Mouse (Mus musculus): ENCODE data around the gene Mindy2.
"Not testable (repeated sequence)": the region's sequence is repeated elsewhere in the genome, so short reads cannot be mapped to it uniquely, and the experiment has no call there.

Mindy2 gene

DNA sequence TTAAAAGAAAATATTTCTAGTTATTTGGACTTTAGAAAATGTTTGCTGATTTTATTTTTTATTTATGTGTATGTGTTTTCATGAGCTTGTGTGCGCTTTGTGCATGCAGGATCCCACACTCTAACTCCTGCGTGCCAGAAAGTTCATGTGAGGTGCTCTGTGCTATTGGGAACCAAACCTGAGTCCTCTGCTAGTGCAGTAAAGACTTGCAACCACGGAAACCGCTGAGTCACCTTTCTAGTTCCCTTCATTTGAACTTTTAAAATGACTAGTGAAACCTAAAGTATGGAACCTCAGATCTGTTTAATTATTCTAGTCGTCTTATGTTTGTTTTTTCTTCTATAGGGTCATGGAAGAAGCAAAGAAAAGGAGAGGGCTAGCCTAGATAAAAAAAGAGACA lies 76.0 kb downstream of the Mindy2 start:
- DNase-seq (ENCODE audit: low read depth, low spot score), result no peak
- no peaks in the 10 kb centered on the region for H3K27me3 ChIP-seq (ENCODE audit: control insufficient read depth, insufficient read depth, low read length, poor library complexity, severe bottlenecking)
- peaks cover 23% of the 10 kb centered on the region for H3K36me3 ChIP-seq (ENCODE audit: control insufficient read depth, insufficient read depth, low read length, poor library complexity, severe bottlenecking)

GRCm38 (mm10) chr9:70578123-70578522 lies 78.9 kb downstream of the Mindy2 start:
- peaks cover 16% of the 10 kb centered on the region for H3K36me3 ChIP-seq (ENCODE audit: control insufficient read depth, insufficient read depth, low read length, poor library complexity, severe bottlenecking)
- DNase-seq (ENCODE audit: low read depth, low spot score), result no peak
- H3K27me3 ChIP-seq (ENCODE audit: control insufficient read depth, insufficient read depth, low read length, poor library complexity, severe bottlenecking), result no peaks in the 10 kb centered on the region

GRCm38 (mm10) chr9:70570351-70570750 lies 86.6 kb downstream of the Mindy2 start:
- no peaks in the 10 kb centered on the region for H3K27me3 ChIP-seq (ENCODE audit: control insufficient read depth, insufficient read depth, low read length, poor library complexity, severe bottlenecking)
- H3K36me3 ChIP-seq (ENCODE audit: control insufficient read depth, insufficient read depth, low read length, poor library complexity, severe bottlenecking), result peaks cover 7% of the 10 kb centered on the region
- DNase-seq (ENCODE audit: low read depth, low spot score), result no peak

- peaks cover 4% of the 10 kb centered on the region for H3K36me3 ChIP-seq (ENCODE audit: control insufficient read depth, insufficient read depth, low read length, poor library complexity, severe bottlenecking)
- DNase-seq (ENCODE audit: low read depth, low spot score), result no peak
- H3K27me3 ChIP-seq (ENCODE audit: control insufficient read depth, insufficient read depth, low read length, poor library complexity, severe bottlenecking), result no peaks in the 10 kb centered on the region
Observed at GRCm38 (mm10) chr9:70567651-70568050, 89.3 kb downstream of the Mindy2 start.

- Histone ChIP-seq H3K27me3 (ENCODE audit: control insufficient read depth, insufficient read depth, low read length, poor library complexity, severe bottlenecking) (no peaks in the 10 kb centered on the region), H3K36me3 (ENCODE audit: control insufficient read depth, insufficient read depth, low read length, poor library complexity, severe bottlenecking) (peaks cover 6% of the 10 kb centered on the region)
- no peak for DNase-seq (ENCODE audit: low read depth, low spot score)
Observed at GRCm38 (mm10) chr9:70562825-70563224, 94.1 kb downstream of the Mindy2 start.

GRCm38 (mm10) chr9:70556796-70557195 lies 100.2 kb downstream of the Mindy2 start:
- Histone ChIP-seq H3K36me3 (ENCODE audit: control insufficient read depth, insufficient read depth, low read length, poor library complexity, severe bottlenecking) (peaks cover 6% of the 10 kb centered on the region; the same call in 1 of the 2 replicates), H3K27me3 (ENCODE audit: control insufficient read depth, insufficient read depth, low read length, poor library complexity, severe bottlenecking) (no peaks in the 10 kb centered on the region)
- DNase-seq (ENCODE audit: low read depth, low spot score), result no peak

GRCm38 (mm10) chr9:70555431-70555830 lies 101.5 kb downstream of the Mindy2 start:
- H3K36me3 ChIP-seq (ENCODE audit: control insufficient read depth, insufficient read depth, low read length, poor library complexity, severe bottlenecking), result peaks cover 6% of the 10 kb centered on the region; the same call in 1 of the 2 replicates
- no peaks in the 10 kb centered on the region for H3K27me3 ChIP-seq (ENCODE audit: control insufficient read depth, insufficient read depth, low read length, poor library complexity, severe bottlenecking)
- no peak for DNase-seq (ENCODE audit: low read depth, low spot score)

DNA sequence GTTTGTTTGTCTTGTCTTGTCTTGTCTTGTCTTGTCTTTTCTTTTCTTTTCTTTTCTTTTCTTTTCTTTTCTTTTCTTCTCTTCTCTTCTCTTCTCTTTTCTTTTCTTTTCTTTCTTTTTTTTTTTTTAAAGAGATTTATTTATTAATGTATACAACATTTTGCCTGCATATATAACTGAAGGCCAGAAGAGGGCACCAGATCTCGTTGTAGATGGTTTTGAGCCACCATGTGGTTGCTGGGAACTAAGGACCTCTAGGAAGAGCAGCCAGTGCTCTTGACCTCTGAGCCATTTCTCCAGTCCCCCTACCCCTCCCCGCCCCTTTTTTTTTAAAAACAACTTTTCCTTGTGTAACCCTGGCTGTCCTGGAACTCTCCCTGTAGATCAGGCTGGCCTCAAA lies 104.7 kb downstream of the Mindy2 start:
- DNase-seq (ENCODE audit: low read depth, low spot score), result peak; percentile 10

DNA sequence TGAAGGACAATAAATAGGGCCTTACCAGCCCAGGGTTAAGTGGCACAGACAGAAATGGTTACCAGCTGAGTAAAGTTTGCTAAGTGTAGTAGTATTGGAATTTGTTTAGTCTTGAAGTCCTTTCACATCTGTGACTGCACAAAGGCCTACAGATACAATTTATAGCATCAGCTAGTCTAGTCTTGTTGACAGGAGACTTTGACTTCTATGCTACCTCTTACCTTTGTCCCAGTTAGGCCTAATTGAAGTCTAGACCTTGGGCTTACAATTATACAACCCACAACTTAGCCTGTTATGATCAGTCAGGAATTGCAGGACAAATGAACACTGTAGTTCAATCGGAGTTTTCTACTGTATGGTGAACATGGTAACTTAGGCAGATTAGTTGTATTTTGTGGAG lies 105.5 kb downstream of the Mindy2 start:
- DNase-seq (ENCODE audit: low read depth, low spot score), result no peak

More for the DNA sequence above, 104.7 kb downstream of the Mindy2 start:
- not testable (repeated sequence) for H3K27me3 ChIP-seq (ENCODE audit: control insufficient read depth, insufficient read depth, low read length, poor library complexity, severe bottlenecking); H3K36me3 ChIP-seq (ENCODE audit: control insufficient read depth, insufficient read depth, low read length, poor library complexity, severe bottlenecking)

More for the DNA sequence above, 105.5 kb downstream of the Mindy2 start:
- no peaks in the 10 kb centered on the region for H3K27me3 ChIP-seq (ENCODE audit: control insufficient read depth, insufficient read depth, low read length, poor library complexity, severe bottlenecking)
- H3K36me3 ChIP-seq (ENCODE audit: control insufficient read depth, insufficient read depth, low read length, poor library complexity, severe bottlenecking), result peaks cover 9% of the 10 kb centered on the region; the same call in 1 of the 2 replicates

Data from splenic B cell, adult 2 months (primary cell).